Mouse (Mus musculus): ENCODE measurements around the gene Rasl10a. TPM values are rescaled to one million over a fixed set of nuclear protein-coding genes. Genes with fewer than 3 reads are reported as not detected.
A peak's percentile ranks its signal among the peaks of the same experiment; 100 is the strongest.
"Not testable (repeated sequence)": the region's sequence is repeated elsewhere in the genome, so short reads cannot be mapped to it uniquely, and the experiment has no call there.

The Rasl10a gene
- polyA plus RNA-seq, 1 experiment from 2014 or later: 0.37 TPM

GRCm38 (mm10) chr11:5064282-5065055, 6.5 kb downstream of the Rasl10a start:
- Histone ChIP-seq H3K9ac (replicated peaks) (peak overlapping the region; percentile 73), H3K27me3 (peaks cover 55% of the 10 kb centered on the region), H3K9me3 (no peaks in the 10 kb centered on the region), H3K4me1 (peaks cover 42% of the 10 kb centered on the region), H3K4me3 (peak overlapping the region; percentile 69), H3K4me2 (replicated peaks) (peak overlapping the region; percentile 86), H3K36me3 (peaks cover 18% of the 10 kb centered on the region), H3K27ac (replicated peaks) (no peak overlapping the region)
- WGBS: 18% methylated on average over 38 of the region's 38 CpGs
- ATAC-seq (ENCODE audit: low FRiP score, low read depth): peak; percentile 2; the same call in 1 of the 2 replicates

GRCm38 (mm10) chr11:5065056-5065821, 7.3 kb downstream of the Rasl10a start, which contains the start of gene Gas2l1:
Gene Gas2l1 (minus strand): TSS chr11:5065327.
- Histone ChIP-seq H3K9me3 (no peaks in the 10 kb centered on the region), H3K36me3 (peaks cover 24% of the 10 kb centered on the region), H3K4me1 (peaks cover 42% of the 10 kb centered on the region), H3K4me2 (replicated peaks) (peak within 1 kb of the TSS; percentile 86), H3K27me3 (peaks cover 48% of the 10 kb centered on the region), H3K27ac (replicated peaks) (peak within 1 kb of the TSS; percentile 30; the same call in 1 of the 2 replicates), H3K4me3 (peak within 1 kb of the TSS; percentile 69), H3K9ac (replicated peaks) (peak within 1 kb of the TSS; percentile 73)
- ATAC-seq (ENCODE audit: low FRiP score, low read depth): peak; percentile 83
- under 1% methylated on average over 49 of the region's 50 CpGs for WGBS

GRCm38 (mm10) chr11:5067063-5067462, 9.1 kb downstream of the Rasl10a start:
- no peak for ATAC-seq (ENCODE audit: low FRiP score, low read depth)
- Histone ChIP-seq H3K9me3 (no peaks in the 10 kb centered on the region), H3K4me2 (replicated peaks) (no peak overlapping the region), H3K36me3 (peaks cover 42% of the 10 kb centered on the region), H3K4me3 (no peak overlapping the region), H3K4me1 (peaks cover 28% of the 10 kb centered on the region), H3K27ac (replicated peaks) (no peak overlapping the region; the same call in 1 of the 2 replicates), H3K9ac (replicated peaks) (no peak overlapping the region), H3K27me3 (peaks cover 30% of the 10 kb centered on the region)

GRCm38 (mm10) chr11:5068126-5068971, 10.4 kb downstream of the Rasl10a start:
- WGBS: 86% methylated on average over 9 of the region's 9 CpGs
- Histone ChIP-seq H3K4me2 (replicated peaks) (no peak overlapping the region), H3K27ac (replicated peaks) (no peak overlapping the region), H3K36me3 (peaks cover 55% of the 10 kb centered on the region), H3K9ac (replicated peaks) (no peak overlapping the region), H3K9me3 (no peaks in the 10 kb centered on the region), H3K27me3 (peaks cover 17% of the 10 kb centered on the region), H3K4me3 (no peak overlapping the region), H3K4me1 (peaks cover 15% of the 10 kb centered on the region)
- no peak for ATAC-seq (ENCODE audit: low FRiP score, low read depth)

GRCm38 (mm10) chr11:5074882-5075281, 17.0 kb downstream of the Rasl10a start:
- H3K4me2 ChIP-seq (replicated peaks): no peak overlapping the region
- no peak overlapping the region for H3K9ac ChIP-seq (replicated peaks)
- no peak for ATAC-seq (ENCODE audit: low FRiP score, low read depth)
- no peaks in the 10 kb centered on the region for H3K9me3 ChIP-seq
- H3K27me3 ChIP-seq: no peaks in the 10 kb centered on the region
- H3K36me3 ChIP-seq: peaks cover 77% of the 10 kb centered on the region
- WGBS: 73% methylated on average over 4 of the region's 4 CpGs
- no peaks in the 10 kb centered on the region for H3K4me1 ChIP-seq
- H3K27ac ChIP-seq (replicated peaks): no peak overlapping the region
- no peak overlapping the region for H3K4me3 ChIP-seq

- ATAC-seq (ENCODE audit: low FRiP score, low read depth): no peak
- Histone ChIP-seq H3K4me3 (no peak overlapping the region), H3K27ac (replicated peaks) (no peak overlapping the region), H3K36me3 (peaks cover 77% of the 10 kb centered on the region), H3K9me3 (no peaks in the 10 kb centered on the region), H3K4me2 (replicated peaks) (no peak overlapping the region), H3K9ac (replicated peaks) (no peak overlapping the region), H3K4me1 (no peaks in the 10 kb centered on the region), H3K27me3 (no peaks in the 10 kb centered on the region)
These were observed 17.8 kb downstream of the Rasl10a start for GRCm38 (mm10) chr11:5075760-5076159.

- not testable (repeated sequence) for H3K4me3 ChIP-seq; H3K27me3 ChIP-seq; H3K9me3 ChIP-seq; H3K4me2 ChIP-seq (replicated peaks); ATAC-seq (ENCODE audit: low FRiP score, low read depth); H3K9ac ChIP-seq (replicated peaks); H3K27ac ChIP-seq (replicated peaks); H3K4me1 ChIP-seq
- peaks cover 74% of the 10 kb centered on the region for H3K36me3 ChIP-seq
- 91% methylated on average over 4 of the region's 5 CpGs for WGBS
These were observed 18.9 kb downstream of the Rasl10a start for GRCm38 (mm10) chr11:5076843-5077242.

GRCm38 (mm10) chr11:5089147-5089546, 31.2 kb downstream of the Rasl10a start:
- H3K27me3 ChIP-seq: no peaks in the 10 kb centered on the region
- WGBS: 92% methylated on average over 1 of the region's 1 CpGs
- no peaks in the 10 kb centered on the region for H3K9me3 ChIP-seq
- H3K4me1 ChIP-seq: no peaks in the 10 kb centered on the region
- ATAC-seq (ENCODE audit: low FRiP score, low read depth): no peak
- no peak overlapping the region for H3K9ac ChIP-seq (replicated peaks)
- peaks cover 80% of the 10 kb centered on the region for H3K36me3 ChIP-seq
- no peak overlapping the region for H3K4me3 ChIP-seq
- H3K27ac ChIP-seq (replicated peaks): no peak overlapping the region
- H3K4me2 ChIP-seq (replicated peaks): no peak overlapping the region

GRCm38 (mm10) chr11:5091706-5092105, 33.8 kb downstream of the Rasl10a start:
- peaks cover 8% of the 10 kb centered on the region for H3K4me1 ChIP-seq
- ATAC-seq (ENCODE audit: low FRiP score, low read depth): no peak
- no peak overlapping the region for H3K27ac ChIP-seq (replicated peaks)
- H3K9ac ChIP-seq (replicated peaks): no peak overlapping the region
- no peaks in the 10 kb centered on the region for H3K9me3 ChIP-seq
- H3K27me3 ChIP-seq: no peaks in the 10 kb centered on the region
- H3K4me2 ChIP-seq (replicated peaks): no peak overlapping the region
- H3K4me3 ChIP-seq: no peak overlapping the region
- 61% methylated on average over 2 of the region's 2 CpGs for WGBS
- H3K36me3 ChIP-seq: peaks cover 54% of the 10 kb centered on the region

GRCm38 (mm10) chr11:5095877-5096276, 37.9 kb downstream of the Rasl10a start:
- Histone ChIP-seq H3K9ac (replicated peaks) (no peak overlapping the region), H3K9me3 (no peaks in the 10 kb centered on the region), H3K27me3 (no peaks in the 10 kb centered on the region), H3K27ac (replicated peaks) (no peak overlapping the region), H3K4me2 (replicated peaks) (peak overlapping the region; percentile 21; the same call in 1 of the 2 replicates), H3K36me3 (peaks cover 17% of the 10 kb centered on the region), H3K4me3 (no peak overlapping the region), H3K4me1 (peaks cover 25% of the 10 kb centered on the region)
- ATAC-seq (ENCODE audit: low FRiP score, low read depth): no peak
- WGBS: 89% methylated on average over 5 of the region's 5 CpGs

GRCm38 (mm10) chr11:5096480-5097020, 38.6 kb downstream of the Rasl10a start:
- peak overlapping the region; percentile 98; the same call in 1 of the 2 replicates for H3K9ac ChIP-seq (replicated peaks)
- no peak for ATAC-seq (ENCODE audit: low FRiP score, low read depth)
- 79% methylated on average over 8 of the region's 8 CpGs for WGBS

More at GRCm38 (mm10) chr11:5096480-5097020, 38.6 kb downstream of the Rasl10a start:
- peak overlapping the region; percentile 98 for H3K4me3 ChIP-seq
- no peaks in the 10 kb centered on the region for H3K9me3 ChIP-seq
- no peak overlapping the region for H3K27ac ChIP-seq (replicated peaks)
- H3K27me3 ChIP-seq: no peaks in the 10 kb centered on the region
- H3K4me1 ChIP-seq: peaks cover 27% of the 10 kb centered on the region
- H3K36me3 ChIP-seq: peaks cover 11% of the 10 kb centered on the region
- H3K4me2 ChIP-seq (replicated peaks): peak overlapping the region; percentile 94
